Mouse (Mus musculus): ENCODE results near the gene Ly6g5b.

Gene Ly6g5b

DNA sequence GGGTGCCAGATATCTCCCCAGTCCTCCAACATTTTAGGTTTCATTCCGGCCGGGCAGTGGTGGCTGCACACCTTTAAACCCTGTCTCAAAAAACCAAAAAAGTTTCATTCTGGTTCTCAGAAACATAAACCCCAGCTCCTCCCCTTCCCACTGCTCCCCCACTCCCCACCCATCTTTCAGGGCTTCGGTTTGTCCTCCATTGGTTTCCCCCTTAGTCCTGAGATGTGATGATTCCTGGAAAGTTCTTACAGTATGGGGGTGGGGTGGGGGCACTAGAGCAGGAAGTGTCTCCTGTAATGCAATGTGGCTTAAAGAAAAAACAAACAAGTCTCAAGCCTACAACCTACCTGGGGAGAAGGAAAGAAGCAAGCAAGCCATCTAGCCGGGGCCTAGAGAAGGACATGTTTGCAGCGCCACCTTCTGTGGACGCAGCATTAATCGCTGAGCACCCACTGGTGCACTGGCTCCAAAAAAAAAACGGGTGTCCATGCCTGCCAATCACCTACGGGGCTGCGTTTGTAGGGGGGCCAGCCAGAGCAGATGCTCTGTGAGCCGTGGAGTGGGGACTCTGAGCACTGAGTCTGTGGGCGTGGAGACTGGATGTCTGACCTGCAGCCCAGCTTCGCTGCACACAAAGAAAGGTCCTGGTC, 9.4 kb downstream of the Ly6g5b start:
- DNase-seq (ENCODE audit: low spot score): no peak

DNA sequence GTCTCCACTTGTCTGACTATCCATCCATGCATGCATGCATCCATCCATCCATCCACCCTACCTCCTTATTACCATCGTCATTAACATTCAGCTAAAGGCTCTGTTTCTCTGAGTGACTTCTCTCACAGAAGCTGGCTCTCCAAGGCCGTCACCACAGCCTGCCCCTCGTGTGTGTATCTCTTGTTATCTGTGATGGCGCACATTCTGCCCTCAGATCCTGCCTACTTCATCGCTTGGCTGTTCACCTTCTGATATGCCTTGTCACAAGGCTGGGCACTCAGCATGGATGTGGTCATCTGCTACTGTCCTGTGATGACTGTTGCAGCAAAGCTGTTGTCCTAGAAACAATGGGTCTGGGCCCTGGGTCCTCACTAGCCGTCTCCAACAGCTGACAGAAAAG, 10.5 kb downstream of the Ly6g5b start:
- no peak for DNase-seq (ENCODE audit: low spot score)

DNA sequence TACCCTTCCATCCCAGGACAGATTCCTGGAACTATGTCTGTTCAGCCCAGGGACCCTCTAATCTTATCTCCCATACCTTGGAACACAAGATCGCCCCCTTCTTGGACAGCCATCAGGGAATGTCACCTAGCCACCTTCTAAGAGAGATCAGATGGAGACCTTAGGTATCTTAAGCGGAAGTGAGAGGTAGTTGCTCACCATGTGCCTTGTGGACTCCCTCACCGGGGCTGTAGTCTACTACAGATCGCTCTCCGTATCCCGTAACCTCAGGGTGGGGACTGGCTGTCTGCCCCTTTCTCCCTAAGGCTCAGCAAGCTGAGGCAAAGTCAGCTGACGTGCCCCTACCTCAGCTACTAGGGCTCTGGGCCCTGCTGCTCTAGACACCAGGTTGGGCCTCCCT, 11.1 kb downstream of the Ly6g5b start:
- DNase-seq (ENCODE audit: low spot score): no peak

DNA sequence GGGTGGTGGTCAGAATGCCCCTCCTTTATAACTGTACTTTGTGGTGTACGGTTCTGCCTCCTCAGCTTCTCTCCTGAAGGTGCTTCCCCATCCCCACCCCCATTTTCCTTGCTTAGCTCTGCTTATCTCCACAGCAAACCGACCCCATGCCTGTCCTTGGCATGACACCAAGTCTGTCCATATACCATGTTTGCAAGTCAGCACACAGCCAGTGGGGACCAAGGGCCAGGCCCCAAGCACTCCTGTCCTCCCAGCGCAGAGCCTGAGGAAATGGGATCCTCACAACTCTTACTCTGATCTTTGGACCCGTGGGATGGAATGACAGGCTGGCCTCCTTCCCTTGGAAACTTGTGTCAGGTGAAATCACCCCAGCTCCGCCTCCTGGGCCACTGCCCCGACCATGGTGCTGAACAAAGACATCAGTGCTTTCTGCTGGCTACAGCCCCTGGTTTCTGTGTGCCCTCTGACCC, 12.0 kb downstream of the Ly6g5b start:
- DNase-seq (ENCODE audit: low spot score): no peak

DNA sequence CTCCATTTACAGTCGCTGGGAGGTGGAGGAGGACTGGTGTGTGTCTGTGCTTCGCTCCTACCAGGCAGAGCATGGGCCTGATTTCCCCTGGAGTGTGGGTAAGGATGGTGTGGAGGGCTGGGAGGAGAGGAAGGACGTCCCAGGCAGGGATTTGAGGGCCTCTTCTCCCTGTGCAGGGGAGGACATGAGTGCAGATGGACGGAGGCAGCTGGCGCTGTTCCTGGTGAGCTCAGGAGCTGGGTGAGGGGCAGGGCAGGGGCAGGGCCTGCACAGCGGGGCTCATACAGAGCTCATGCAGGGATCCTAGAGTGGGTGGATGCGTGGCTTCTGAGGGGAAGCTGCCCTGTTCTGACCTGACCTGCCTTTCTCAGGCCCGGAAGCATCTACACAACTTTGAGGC, 12.9 kb downstream of the Ly6g5b start:
- no peak for DNase-seq (ENCODE audit: low spot score)

DNA sequence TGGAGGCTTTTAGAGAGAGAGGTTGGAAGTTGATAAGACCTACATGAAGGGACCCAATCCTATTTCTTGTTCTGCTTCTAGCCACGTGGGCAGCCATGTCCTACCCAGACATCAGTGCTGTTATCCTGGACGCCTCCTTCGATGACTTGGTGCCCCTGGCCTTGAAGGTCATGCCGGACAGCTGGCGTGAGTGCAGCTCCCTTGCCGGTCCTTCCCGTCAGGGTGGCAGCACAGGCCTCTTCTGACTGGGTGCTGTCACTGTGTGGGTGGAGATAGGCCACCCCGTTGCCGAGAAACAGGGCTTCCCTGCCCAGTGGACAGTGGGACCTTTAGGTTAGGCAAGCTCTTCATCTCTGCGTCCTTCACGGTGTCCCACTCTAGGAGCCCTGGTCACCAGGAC, 14.1 kb downstream of the Ly6g5b start:
- DNase-seq (ENCODE audit: low spot score): no peak

DNA sequence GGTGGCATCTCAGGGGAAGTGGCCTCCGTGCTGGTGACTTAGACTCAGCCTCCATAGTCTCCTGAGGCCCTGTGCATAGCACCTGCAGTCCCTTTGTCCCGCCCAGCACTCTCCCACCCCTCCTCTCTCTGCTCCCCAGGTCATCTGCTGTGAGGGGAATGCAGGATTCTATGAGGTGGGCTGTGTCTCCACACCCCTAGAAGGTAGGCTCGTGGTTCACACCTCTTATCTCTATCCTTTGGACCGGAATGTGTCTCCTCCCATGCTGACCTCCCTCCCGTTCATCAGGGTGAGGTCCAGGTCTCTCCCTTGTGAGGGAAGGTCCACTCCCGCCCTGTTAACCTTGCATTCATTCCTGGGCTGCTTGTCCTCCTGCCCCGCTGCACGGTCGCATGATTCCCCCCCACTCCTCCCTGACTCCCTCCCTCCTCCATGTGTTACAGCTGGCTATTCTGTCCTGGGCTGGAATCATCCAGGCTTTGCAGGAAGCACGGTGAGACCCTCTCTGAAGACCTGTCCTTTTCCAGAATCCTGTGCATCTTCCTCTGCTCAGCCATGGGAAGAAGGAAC, 14.9 kb downstream of the Ly6g5b start:
- DNase-seq (ENCODE audit: low spot score): no peak

DNA sequence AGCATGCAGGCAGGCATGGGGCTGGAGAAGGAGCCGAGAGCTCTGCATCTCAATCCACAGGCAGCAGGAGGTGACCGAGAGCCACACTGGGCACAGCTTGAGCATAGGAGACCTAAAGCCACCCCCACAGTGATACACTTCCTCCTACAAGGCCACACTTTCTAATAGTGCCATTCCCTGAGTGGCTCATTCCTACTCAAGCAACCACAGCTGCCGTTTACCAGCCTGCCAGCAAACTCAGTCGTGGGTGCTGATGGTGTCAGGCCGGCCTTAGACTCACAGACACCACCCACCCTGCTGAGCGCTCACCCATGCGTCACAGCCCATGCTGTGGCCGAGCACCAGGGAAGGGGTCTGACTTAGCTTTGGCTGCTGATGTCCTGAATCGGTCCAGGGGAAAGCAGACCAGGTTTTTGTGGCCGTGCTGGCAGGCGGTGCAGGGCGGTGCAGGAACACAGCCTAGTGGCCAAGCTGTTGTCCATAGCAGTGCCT, 18.0 kb downstream of the Ly6g5b start:
- no peak for DNase-seq (ENCODE audit: low spot score)

DNA sequence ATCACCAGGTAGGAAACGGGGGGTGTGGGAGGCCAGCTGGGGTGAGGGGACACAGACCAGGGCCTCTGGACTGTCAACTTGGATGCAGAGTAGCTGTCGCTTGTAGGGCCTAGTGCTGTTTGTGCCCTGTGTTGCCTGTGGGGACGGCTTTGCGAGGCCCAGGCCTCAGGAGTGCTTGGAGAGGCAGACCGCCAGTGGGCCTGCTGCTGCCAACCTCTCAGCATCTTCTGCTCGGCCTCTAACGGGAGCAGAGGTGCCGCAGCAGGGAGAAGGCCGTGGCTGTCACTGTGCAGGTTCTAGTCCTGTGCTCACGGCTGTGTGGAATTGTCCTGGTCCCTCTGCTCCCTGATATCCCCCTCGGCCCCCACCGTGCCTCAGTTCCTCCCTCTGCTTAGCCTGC, 18.6 kb downstream of the Ly6g5b start:
- no peak for DNase-seq (ENCODE audit: low spot score)

DNA sequence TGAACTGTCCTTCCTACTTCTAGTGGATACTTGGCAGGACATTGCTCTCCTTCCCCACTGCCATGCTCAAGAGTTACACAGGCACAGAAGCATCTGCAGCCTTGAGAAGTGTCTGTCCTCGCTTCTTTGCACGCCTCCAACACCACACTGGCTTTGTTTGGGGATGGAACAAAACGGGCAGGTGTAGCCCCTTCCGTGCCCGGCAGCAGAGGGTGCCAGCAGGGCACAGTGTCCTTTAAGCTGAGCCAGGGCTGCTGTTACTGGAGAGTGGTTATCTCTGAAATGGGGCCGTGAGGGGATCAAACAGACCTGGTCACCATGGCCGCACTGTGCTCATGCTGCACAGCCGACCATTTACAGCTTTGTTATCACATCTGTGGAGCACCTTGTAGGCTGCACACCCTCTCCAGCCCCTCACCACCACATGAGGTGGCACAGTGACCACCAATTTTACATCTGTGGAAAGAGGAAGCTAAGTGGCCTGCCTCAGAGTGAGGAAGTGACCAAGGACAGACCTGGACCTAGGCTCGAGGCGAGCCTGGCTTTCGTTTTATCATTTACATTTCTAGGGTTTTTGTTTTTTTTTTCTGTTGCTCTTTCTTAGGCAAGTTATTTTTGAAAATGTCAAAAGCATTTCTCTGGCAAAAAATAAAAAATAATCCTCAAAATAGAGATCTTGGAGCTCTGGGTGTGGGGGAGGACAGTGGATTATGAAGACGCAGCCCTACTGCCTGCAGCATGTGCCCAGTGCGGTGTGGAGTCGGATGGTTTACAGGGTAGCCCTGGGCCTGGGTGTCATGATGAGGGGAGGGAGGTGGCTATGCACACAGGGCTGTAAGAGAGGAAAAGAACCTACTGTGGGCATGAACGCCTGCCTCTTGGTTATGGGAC, 20.5 kb downstream of the Ly6g5b start:
- no peak for DNase-seq (ENCODE audit: low spot score)

DNA sequence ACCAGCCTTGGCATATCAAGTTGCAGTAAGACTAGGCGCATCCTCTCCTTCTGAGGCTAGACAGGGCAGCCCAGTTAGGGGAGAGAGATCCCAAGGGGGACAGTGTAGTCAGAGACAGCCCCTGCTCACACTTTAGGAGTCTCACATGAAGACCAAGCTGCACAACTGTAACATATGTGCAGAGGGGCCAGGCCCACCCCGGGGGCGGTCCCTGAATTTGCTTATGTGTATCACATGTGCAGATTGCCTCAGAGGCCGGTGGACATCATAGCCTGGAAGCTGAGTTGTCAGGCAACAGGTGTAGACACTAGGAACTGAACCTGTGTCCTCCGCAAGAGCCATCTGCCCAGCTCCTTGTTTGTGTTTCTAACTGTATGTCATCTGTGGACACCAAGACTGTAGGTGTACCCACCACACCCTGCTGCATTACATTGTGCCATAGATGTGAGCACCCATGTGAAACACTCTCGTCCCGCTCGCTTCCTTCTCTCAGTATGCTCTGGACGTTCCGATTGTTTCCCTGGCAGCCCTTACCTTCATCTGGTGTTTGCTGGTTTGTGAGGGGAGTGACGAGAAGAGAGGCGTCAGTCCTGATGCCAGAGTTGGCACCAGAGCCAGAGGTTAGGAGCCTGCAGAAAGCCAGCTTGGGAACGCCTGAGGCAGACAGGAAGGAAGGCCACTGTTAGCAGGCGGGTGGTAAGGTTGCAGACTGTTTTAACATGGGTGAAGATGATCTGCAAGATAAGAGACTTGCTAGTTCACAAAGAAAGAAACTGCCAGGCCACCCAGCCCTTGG, 22.6 kb downstream of the Ly6g5b start:
- no peak for DNase-seq (ENCODE audit: low spot score)

DNA sequence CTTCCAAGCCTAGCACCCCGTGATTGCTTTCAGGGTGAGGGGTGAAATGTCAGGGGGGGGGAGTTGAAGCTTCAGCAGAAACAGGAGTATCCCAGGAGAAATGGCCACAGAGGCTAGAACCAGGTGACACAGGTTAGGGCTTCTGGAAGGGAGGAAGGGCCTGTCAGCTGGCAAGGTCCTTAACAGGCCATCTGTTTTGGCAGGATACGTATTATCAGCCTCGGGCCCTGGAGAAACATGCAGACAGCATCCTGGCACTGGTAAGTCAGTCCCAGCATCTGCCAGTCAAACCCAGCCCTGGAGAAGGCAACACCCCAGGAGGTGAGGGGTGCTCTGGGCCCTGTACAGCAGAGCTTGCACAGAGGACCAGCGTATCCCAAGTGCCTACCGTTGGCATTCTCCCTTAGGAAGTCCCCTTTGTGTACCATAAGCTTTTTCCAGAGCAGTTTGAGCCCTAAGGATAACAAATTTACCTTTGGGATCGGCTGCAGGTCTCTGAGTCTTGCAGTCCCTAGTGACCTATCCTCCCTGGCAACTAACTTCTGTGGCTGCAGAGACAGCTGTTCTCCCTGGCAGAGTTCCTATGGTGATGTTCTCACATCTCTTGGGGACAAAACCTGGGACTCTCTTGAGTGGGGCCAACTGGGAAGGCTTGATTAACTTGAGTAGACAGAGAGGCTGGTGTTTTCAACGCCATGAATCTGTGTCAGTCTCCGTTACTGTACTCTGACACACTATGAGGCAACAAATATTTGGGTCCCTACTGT, 24.9 kb downstream of the Ly6g5b start:
- no peak for DNase-seq (ENCODE audit: low spot score)

DNA sequence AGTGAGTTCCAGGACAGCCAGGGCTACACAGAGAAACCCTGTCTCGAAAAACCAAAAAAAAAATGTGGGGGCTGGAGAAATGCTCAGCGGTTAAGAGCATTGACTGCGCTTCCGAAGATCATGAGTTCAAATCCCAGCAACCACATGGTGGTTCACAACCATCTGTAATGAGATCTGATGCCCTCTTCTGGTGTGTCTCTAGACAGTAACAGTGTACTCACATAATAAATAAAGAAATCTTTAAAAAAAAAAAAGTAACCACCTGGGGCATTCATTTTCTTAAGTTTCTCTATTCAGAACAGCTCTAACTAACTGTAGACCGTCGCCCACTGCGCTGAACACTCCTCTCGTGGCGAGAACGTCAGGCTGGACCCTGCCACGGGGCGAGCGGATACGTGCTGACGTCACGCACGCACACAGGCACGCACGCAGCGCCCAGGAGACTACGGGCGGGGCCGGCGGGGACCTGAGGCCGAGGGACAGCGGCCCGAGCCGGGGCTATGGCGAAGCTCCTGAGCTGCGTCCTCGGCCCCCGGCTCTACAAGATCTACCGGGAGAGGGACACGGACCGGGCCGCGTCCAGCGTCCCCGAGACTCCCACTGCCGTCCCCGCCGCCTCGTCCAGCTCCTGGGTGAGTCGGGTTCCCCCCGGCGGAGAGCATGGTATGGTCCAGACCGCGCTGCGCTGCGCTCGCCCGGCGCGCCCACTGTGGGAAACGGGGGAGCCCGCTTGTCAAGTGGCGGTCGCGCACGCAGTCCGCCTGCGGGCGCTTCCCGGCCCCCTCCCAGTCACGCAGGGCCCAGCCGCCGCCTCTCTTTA, 26.2 kb downstream of the Ly6g5b start, which contains the start of gene Abhd16a:
TSS of gene Abhd16a (plus strand) at position 439 of the 820 bp plus-strand sequence.
- DNase-seq (ENCODE audit: low spot score): peak; percentile 86

DNA sequence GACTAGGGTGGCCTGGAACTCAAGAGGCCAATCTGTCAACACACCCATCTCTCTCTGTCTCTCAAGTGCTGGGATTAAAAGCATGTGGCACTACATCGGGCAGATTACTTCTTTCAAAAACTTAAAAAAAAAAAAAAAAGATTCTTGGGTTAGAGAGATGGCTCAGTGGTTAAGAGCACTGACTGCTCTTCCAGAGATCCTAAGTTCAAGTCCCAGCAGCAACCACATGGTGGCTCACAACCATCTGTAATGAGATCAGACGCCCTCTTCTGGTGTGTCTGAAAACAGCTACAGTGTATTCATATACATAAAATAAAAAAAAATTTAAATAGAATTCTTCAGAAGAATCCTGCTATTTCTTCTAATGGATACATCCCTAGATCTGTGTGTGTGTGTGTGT, 27.1 kb downstream of the Ly6g5b start:
- DNase-seq (ENCODE audit: low spot score): no peak

DNA sequence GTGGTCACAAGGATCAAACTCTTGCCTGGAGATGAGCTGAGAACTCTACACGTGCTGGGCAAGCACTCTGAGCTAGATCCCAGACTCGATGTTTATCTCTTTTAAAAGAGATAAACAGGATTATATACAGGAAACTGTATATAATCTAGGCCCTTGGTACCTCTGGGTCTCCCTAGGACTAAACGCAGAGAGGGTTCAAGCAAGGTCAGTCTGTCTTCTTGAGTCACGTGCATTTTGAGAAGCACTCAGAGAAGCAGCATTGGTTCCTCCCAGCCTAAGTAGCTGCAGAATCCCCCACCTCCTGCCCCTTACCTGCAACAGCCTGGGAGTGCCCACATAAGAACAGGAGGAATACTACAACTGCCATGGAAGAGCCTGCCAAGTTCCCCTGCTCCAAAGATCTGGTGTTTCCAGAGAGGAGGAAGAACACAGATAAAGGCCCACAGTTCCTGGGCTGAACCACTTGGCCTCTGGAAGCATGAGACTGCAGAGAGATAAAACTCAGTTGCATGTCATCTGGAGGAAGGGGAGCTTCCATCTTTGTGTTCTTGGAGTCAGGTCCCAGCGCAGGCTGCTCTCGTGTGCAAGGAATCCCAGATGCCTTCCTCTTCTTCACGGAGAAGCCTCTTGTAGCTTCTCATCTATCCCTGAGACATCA, 29.9 kb downstream of the Ly6g5b start, which contains the start of gene Ly6g6f:
TSS of gene Ly6g6f (minus strand) at position 403 of the 658 bp plus-strand sequence.
- DNase-seq (ENCODE audit: low spot score): no peak

DNA sequence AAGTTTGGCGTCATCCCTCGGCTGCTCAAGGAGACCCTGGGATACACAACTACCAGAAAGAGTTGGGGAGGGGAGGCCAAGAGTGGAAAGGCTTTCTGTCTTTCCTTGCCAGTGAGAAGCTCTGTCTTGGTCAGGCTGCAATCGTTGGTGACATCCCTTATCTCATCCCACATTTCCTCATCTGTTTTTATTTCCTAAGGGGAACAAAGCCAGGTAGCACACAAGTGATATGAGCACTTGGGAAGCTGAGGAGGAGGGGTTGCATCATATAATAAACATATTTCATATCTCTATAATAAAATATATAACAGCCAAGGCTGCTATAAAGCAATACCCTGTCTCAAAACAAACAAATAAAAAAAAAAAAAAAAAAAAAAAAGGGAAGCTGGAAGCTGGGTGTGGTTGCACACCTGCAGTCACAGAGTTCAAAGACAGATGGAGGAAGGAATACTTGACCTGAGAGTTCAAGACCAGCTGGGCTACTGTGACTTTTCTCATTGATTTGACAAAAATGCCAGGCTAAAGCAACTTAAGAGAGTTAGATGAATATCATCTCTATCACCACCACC, 31.2 kb downstream of the Ly6g5b start:
- DNase-seq (ENCODE audit: low spot score): no peak

DNA sequence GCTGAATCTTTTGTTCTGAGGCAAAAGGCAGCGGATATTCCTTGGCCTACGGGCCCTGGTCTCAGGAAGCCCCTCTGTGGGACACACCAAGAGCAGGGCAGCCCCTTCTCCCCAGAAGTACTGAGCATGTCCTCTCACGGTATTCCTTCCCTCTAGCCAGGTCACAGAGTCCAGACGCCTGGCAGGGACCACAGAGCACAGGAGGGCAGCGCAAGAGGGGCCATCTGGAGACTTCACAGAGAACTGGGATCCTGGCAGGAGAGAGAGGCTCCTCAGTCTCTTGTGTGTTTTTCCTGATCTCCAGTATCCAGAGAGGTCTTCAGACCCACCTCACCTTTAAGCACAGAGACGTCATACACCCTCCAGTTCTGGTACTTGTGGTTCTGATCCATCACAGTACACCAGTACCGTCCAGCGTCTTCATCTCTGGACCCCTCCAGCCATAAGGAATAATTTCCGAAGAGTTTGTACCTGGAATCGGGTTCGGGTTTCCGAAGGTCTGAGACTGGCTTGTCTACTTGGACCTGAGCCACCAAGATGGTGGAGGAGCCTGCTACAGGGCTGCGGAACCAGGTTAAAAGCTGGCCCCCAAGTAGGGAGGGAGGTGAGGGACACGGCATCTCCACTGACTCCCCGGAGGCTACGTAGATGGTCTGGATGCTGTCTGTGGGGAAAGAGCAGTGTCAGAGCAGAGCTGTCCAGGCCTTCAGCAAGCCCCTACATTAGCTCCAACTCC, 32.2 kb downstream of the Ly6g5b start:
- no peak for DNase-seq (ENCODE audit: low spot score)

DNA sequence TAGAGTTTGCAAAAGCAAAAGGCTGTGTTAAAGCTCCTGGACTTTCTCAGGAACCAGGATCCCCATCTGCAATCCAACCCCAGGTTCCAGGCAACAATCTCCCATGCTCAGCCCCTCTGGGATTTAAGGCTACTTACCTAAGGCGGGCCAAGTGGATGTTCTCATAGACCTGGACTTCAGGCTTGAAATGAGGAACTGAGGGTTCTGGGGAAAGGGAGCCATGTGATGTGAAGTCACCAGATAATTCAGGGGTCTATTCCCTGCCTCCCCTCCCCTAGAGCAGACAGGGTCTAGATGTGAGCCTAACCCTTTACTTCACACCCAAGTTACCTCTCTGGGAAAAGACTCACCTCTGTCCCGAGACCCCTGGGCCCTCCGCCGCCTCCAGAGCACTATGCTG, 34.5 kb downstream of the Ly6g5b start:
- DNase-seq (ENCODE audit: low spot score): no peak

DNA sequence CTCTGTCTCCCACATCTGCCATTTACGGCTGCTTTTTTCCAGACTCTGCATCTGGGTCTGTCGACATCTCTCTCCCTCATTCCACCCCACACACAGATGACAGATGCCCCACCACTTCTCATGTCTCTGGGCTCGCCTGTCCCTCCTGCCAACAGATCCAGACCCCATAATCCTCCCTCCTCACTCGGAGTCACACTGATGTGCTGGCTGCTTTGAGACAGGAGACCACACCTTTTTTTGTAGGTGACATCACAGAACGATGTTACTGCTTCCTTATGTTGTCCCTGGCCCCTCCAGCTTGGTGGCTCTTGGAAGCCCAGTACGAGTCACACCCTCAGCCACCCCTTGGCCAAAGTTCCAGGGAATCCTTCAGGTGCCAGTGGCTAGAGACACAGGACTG, 35.0 kb downstream of the Ly6g5b start:
- DNase-seq (ENCODE audit: low spot score): no peak

All from layer of hippocampus, adult 9-10 months (tissue).